Mouse (Mus musculus): ENCODE results near the gene Dchs1. TPM values are rescaled to one million over a fixed set of nuclear protein-coding genes. Genes with fewer than 3 reads are reported as not detected.

Gene Dchs1
- polyA plus RNA-seq, 1 experiment from 2014 or later, result 2.2 TPM

- Histone ChIP-seq H3K9ac (ENCODE audit: low read depth, low read length) (no peak overlapping the region), H3K36me3 (ENCODE audit: control insufficient read depth, insufficient read depth) (peaks cover 39% of the 10 kb centered on the region), H3K9me3 (ENCODE audit: control insufficient read depth) (no peaks in the 10 kb centered on the region), H3K27me3 (replicated peaks; ENCODE audit: control insufficient read depth, insufficient read depth, low read length) (no peaks in the 10 kb centered on the region), H3K4me3 (ENCODE audit: low read depth, low read length) (no peak overlapping the region), H3K4me1 (replicated peaks; ENCODE audit: control insufficient read depth, insufficient read depth, low read length) (no peaks in the 10 kb centered on the region), H3K4me2 (replicated peaks; ENCODE audit: low read depth) (no peak overlapping the region), H3K27ac (ENCODE audit: low read depth, low read length) (no peak overlapping the region)
- no peak for TF ChIP-seq CTCF (IDR thresholded peaks at IDR 0.05; ENCODE audit: low read depth)
- WGBS, result 91% methylated on average over 9 of the region's 9 CpGs
- no peak for ATAC-seq
These were observed 45.5 kb downstream of the Dchs1 start for GRCm38 (mm10) chr7:105741978-105742377.

GRCm38 (mm10) chr7:105740851-105741250 lies 46.6 kb downstream of the Dchs1 start:
- H3K9ac ChIP-seq (ENCODE audit: low read depth, low read length), result no peak overlapping the region
- WGBS, result 71% methylated on average over 6 of the region's 6 CpGs
- H3K27me3 ChIP-seq (replicated peaks; ENCODE audit: control insufficient read depth, insufficient read depth, low read length), result no peaks in the 10 kb centered on the region
- TF ChIP-seq CTCF (IDR thresholded peaks at IDR 0.05; ENCODE audit: low read depth), result no peak
- no peaks in the 10 kb centered on the region for H3K4me1 ChIP-seq (replicated peaks; ENCODE audit: control insufficient read depth, insufficient read depth, low read length)
- H3K4me3 ChIP-seq (ENCODE audit: low read depth, low read length), result no peak overlapping the region
- peaks cover 29% of the 10 kb centered on the region for H3K36me3 ChIP-seq (ENCODE audit: control insufficient read depth, insufficient read depth)
- ATAC-seq, result no peak
- H3K4me2 ChIP-seq (replicated peaks; ENCODE audit: low read depth), result no peak overlapping the region
- H3K9me3 ChIP-seq (ENCODE audit: control insufficient read depth), result no peaks in the 10 kb centered on the region
- no peak overlapping the region; the same call in 1 of the 2 replicates for H3K27ac ChIP-seq (ENCODE audit: low read depth, low read length)

GRCm38 (mm10) chr7:105740089-105740795 lies 47.2 kb downstream of the Dchs1 start:
- no peak overlapping the region for H3K9ac ChIP-seq (ENCODE audit: low read depth, low read length)
- 87% methylated on average over 13 of the region's 13 CpGs for WGBS
- no peak for ATAC-seq

GRCm38 (mm10) chr7:105738948-105739347 lies 48.5 kb downstream of the Dchs1 start:
- H3K27ac ChIP-seq (ENCODE audit: low read depth, low read length), result peak overlapping the region; percentile 78
- H3K4me2 ChIP-seq (replicated peaks; ENCODE audit: low read depth), result peak overlapping the region; percentile 92
- H3K9me3 ChIP-seq (ENCODE audit: control insufficient read depth), result no peaks in the 10 kb centered on the region
- no peak for ATAC-seq
- no peaks in the 10 kb centered on the region for H3K4me1 ChIP-seq (replicated peaks; ENCODE audit: control insufficient read depth, insufficient read depth, low read length)
- peak overlapping the region; percentile 43; the same call in 1 of the 2 replicates for H3K9ac ChIP-seq (ENCODE audit: low read depth, low read length)
- TF ChIP-seq CTCF (IDR thresholded peaks at IDR 0.05; ENCODE audit: low read depth), result no peak; the same call in 1 of the 2 replicates
- peak overlapping the region; percentile 93 for H3K4me3 ChIP-seq (ENCODE audit: low read depth, low read length)
- peaks cover 35% of the 10 kb centered on the region for H3K36me3 ChIP-seq (ENCODE audit: control insufficient read depth, insufficient read depth)
- no peaks in the 10 kb centered on the region for H3K27me3 ChIP-seq (replicated peaks; ENCODE audit: control insufficient read depth, insufficient read depth, low read length)
- 32% methylated on average over 3 of the region's 3 CpGs for WGBS

More at GRCm38 (mm10) chr7:105740089-105740795, 47.2 kb downstream of the Dchs1 start:
- Histone ChIP-seq H3K27ac (ENCODE audit: low read depth, low read length) (no peak overlapping the region), H3K4me1 (replicated peaks; ENCODE audit: control insufficient read depth, insufficient read depth, low read length) (no peaks in the 10 kb centered on the region), H3K9me3 (ENCODE audit: control insufficient read depth) (no peaks in the 10 kb centered on the region), H3K27me3 (replicated peaks; ENCODE audit: control insufficient read depth, insufficient read depth, low read length) (no peaks in the 10 kb centered on the region), H3K4me3 (ENCODE audit: low read depth, low read length) (no peak overlapping the region), H3K4me2 (replicated peaks; ENCODE audit: low read depth) (no peak overlapping the region), H3K36me3 (ENCODE audit: control insufficient read depth, insufficient read depth) (peaks cover 29% of the 10 kb centered on the region)
- TF ChIP-seq CTCF (IDR thresholded peaks at IDR 0.05; ENCODE audit: low read depth), result no peak

- Histone ChIP-seq H3K4me1 (replicated peaks; ENCODE audit: control insufficient read depth, insufficient read depth, low read length) (no peaks in the 10 kb centered on the region), H3K9me3 (ENCODE audit: control insufficient read depth) (no peaks in the 10 kb centered on the region), H3K9ac (ENCODE audit: low read depth, low read length) (peak overlapping the region; percentile 43; the same call in 1 of the 2 replicates), H3K27me3 (replicated peaks; ENCODE audit: control insufficient read depth, insufficient read depth, low read length) (no peaks in the 10 kb centered on the region), H3K27ac (ENCODE audit: low read depth, low read length) (peak overlapping the region; percentile 78), H3K4me2 (replicated peaks; ENCODE audit: low read depth) (peak overlapping the region; percentile 92), H3K36me3 (ENCODE audit: control insufficient read depth, insufficient read depth) (peaks cover 41% of the 10 kb centered on the region), H3K4me3 (ENCODE audit: low read depth, low read length) (peak overlapping the region; percentile 93)
- TF ChIP-seq CTCF (IDR thresholded peaks at IDR 0.05; ENCODE audit: low read depth), result no peak
- 51% methylated on average over 2 of the region's 2 CpGs for WGBS
- no peak for ATAC-seq
These were observed 49.2 kb downstream of the Dchs1 start for GRCm38 (mm10) chr7:105738286-105738685.

GRCm38 (mm10) chr7:105737648-105738047 lies 49.8 kb downstream of the Dchs1 start:
- H3K4me1 ChIP-seq (replicated peaks; ENCODE audit: control insufficient read depth, insufficient read depth, low read length), result no peaks in the 10 kb centered on the region
- no peak for TF ChIP-seq CTCF (IDR thresholded peaks at IDR 0.05; ENCODE audit: low read depth)
- 26% methylated on average over 3 of the region's 3 CpGs for WGBS
- 0 out of 2 replicates have a peak overlapping the region, but pooled peaks have one; percentile 17 for H3K27ac ChIP-seq (ENCODE audit: low read depth, low read length)
- H3K4me3 ChIP-seq (ENCODE audit: low read depth, low read length), result peak overlapping the region; percentile 93
- H3K9ac ChIP-seq (ENCODE audit: low read depth, low read length), result peak overlapping the region; percentile 89
- ATAC-seq, result no peak
- no peaks in the 10 kb centered on the region for H3K9me3 ChIP-seq (ENCODE audit: control insufficient read depth)
- H3K36me3 ChIP-seq (ENCODE audit: control insufficient read depth, insufficient read depth), result peaks cover 47% of the 10 kb centered on the region
- H3K4me2 ChIP-seq (replicated peaks; ENCODE audit: low read depth), result peak overlapping the region; percentile 92
- H3K27me3 ChIP-seq (replicated peaks; ENCODE audit: control insufficient read depth, insufficient read depth, low read length), result no peaks in the 10 kb centered on the region
